Mouse (Mus musculus) CH12.LX (cell line): ENCODE results near the gene Trappc2. TPM values are rescaled to one million over a fixed set of nuclear protein-coding genes. Genes with fewer than 3 reads are reported as not detected.

Experiments used
- polyA plus RNA-seq: library from polyadenylated mRNA; unstranded; fragments of >175 nt; gene quantifications from 2 replicates; pipeline ENCODE4 v1.2.1, GENCODE M21; 2012; ENCODE audit warnings: low read depth; ENCODE audit not compliant: insufficient read length
- total RNA-seq, 2 experiments: library from RNA; depleted of rRNA; stranded (reverse); fragments of 300-350 nt in 1 of 2; fragments of >200 nt in 1 of 2; gene quantifications; 2 replicates each; pipeline ENCODE4 v1.2.3; 2012 to 2014

Trappc2 gene
- total and polyA plus RNA-seq, 3 experiments: 3.0 to 12.0 (median 5.1) TPM

Other genes starting within 250 kb of the Trappc2 start
- gene Gpm6b, start 201.7 kb upstream of the Trappc2 start, total RNA-seq (2012; rRNA removed): 0.50 and 0.64 TPM in 2 replicates
- 1.9 and 2.5 TPM in 2 replicates for gene Gpm6b, start 201.7 kb upstream of the Trappc2 start, total RNA-seq (2014; rRNA removed)
- 1.6 and 1.8 TPM in 2 replicates for gene Gpm6b, start 201.7 kb upstream of the Trappc2 start, polyA plus RNA-seq
- 7.8 and 8.4 TPM in 2 replicates for gene Ofd1, start 130 bp downstream of the Trappc2 start, total RNA-seq (2012; rRNA removed)
- 13.3 and 15.7 TPM in 2 replicates for gene Ofd1, start 130 bp downstream of the Trappc2 start, total RNA-seq (2014; rRNA removed)
- 12.4 and 13.5 TPM in 2 replicates for gene Ofd1, start 130 bp downstream of the Trappc2 start, polyA plus RNA-seq
- 21.5 and 26.5 TPM in 2 replicates for gene Rab9, start 39.3 kb downstream of the Trappc2 start, total RNA-seq (2012; rRNA removed)
- gene Rab9, start 39.3 kb downstream of the Trappc2 start, total RNA-seq (2014; rRNA removed): 58.3 and 60.9 TPM in 2 replicates
- gene Rab9, start 39.3 kb downstream of the Trappc2 start, polyA plus RNA-seq: 35.1 and 36.2 TPM in 2 replicates
- 2.1 and 3.2 TPM in 2 replicates for gene Tceanc, start 78.0 kb downstream of the Trappc2 start, total RNA-seq (2012; rRNA removed)
- gene Tceanc, start 78.0 kb downstream of the Trappc2 start, total RNA-seq (2014; rRNA removed): 5.9 and 7.0 TPM in 2 replicates
- 1.2 and 1.5 TPM in 2 replicates for gene Tceanc, start 78.0 kb downstream of the Trappc2 start, polyA plus RNA-seq
- gene Egfl6, start 145.1 kb downstream of the Trappc2 start, total RNA-seq (2012; rRNA removed): 0.04 TPM in 2 replicates
- gene Egfl6, start 145.1 kb downstream of the Trappc2 start, total RNA-seq (2014; rRNA removed): not detected in 2 replicates
- not detected in 2 replicates for gene Egfl6, start 145.1 kb downstream of the Trappc2 start, polyA plus RNA-seq